ENCODE assay signal across 8 mouse cellular contexts in the genomic region with DNA sequence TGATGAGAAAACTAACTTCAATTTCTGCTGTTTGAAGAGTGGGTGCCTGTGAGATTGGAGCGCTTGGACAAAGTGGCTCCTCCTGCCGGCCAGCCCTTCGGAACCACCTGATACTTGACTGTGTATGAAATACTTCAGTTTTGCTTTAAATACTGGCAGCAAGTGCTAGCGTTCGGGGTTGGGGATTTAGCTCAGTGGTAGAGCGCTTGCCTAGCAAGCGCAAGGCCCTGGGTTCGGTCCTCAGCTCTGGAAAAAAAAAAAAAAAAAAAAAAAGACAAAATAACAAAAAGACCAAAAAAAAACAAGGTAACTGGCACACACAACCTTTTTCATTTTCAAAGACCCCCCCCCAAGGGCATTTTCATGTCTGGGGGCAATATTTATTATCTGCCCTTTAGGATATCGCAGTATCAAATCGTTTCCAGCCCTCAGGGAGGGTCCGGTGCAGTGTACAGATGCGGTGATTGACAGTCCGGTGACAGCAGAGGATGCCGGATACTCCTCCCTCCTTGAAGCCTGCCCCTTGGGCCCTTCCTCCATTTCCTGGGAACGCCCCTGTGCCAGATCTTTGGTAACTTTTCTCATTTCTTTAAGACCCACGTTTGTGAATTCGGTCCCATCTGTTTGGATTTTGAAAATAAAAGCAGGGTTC. TPM values are rescaled to one million over a fixed set of nuclear protein-coding genes. Genes with fewer than 3 reads are reported as not detected.
A peak's percentile ranks its signal among the peaks of the same experiment; 100 is the strongest.
DNase-seq lines count a peak whose midpoint lies in the region; ATAC-seq lines count a peak whose summit lies in the region.

No protein-coding gene starts in this region.

- H3K9ac ChIP-seq in embryonic facial prominence, embryonic 14.5 days (ENCODE audit: low read depth, low read length) = peak overlapping the region; percentile 80
- H3K9ac ChIP-seq in liver, embryonic 12.5 days = peak overlapping the region; percentile 81

- peak; percentile 92 for ATAC-seq in CD4-positive, CD25-positive, alpha-beta regulatory T cell, adult 4 months
- peak; percentile 91 for ATAC-seq in embryonic facial prominence, embryonic 14.5 days (ENCODE audit: low read depth)
- peak; percentile 91 for ATAC-seq in liver, embryonic 12.5 days

- H3K4me1 ChIP-seq in embryonic facial prominence, embryonic 14.5 days (ENCODE audit: control insufficient read depth, insufficient read depth, low read length) = 0 out of 2 replicates have a peak, but pooled peaks cover 4% of the 10 kb centered on the region
- H3K4me1 ChIP-seq in liver, embryonic 12.5 days = peaks cover 20% of the 10 kb centered on the region

- peak overlapping the region; percentile 77 for H3K27ac ChIP-seq in embryonic facial prominence, embryonic 14.5 days (replicated peaks; ENCODE audit: low read depth, low read length)
- H3K27ac ChIP-seq in liver, embryonic 12.5 days = peak overlapping the region; percentile 49; the same call in 1 of the 2 replicates

- H3K4me3 ChIP-seq in embryonic facial prominence, embryonic 14.5 days (ENCODE audit: low read depth, low read length) = peak overlapping the region; percentile 82
- H3K4me3 ChIP-seq in liver, embryonic 12.5 days = peak overlapping the region; percentile 84

- intact Hi-C loops in gastrocnemius, postnatal 36 days (cut with DNase I) = no loop called here

- H3K4me2 ChIP-seq in embryonic facial prominence, embryonic 14.5 days (ENCODE audit: low read depth, low read length) = peak overlapping the region; percentile 48
- H3K4me2 ChIP-seq in liver, embryonic 12.5 days = peak overlapping the region; percentile 91

- H3K36me3 ChIP-seq in embryonic facial prominence, embryonic 14.5 days (ENCODE audit: control insufficient read depth, insufficient read depth, low read length) = peaks cover 21% of the 10 kb centered on the region
- H3K36me3 ChIP-seq in liver, embryonic 12.5 days = peaks cover 25% of the 10 kb centered on the region

- WGBS in embryonic facial prominence, embryonic 14.5 days = 7% methylated on average over 17 of the region's 17 CpGs
- 6% methylated on average over 17 of the region's 17 CpGs for WGBS in liver, embryonic 12.5 days (ENCODE audit: insufficient replicate concordance)

- H3K9me3 ChIP-seq in embryonic facial prominence, embryonic 14.5 days (ENCODE audit: control insufficient read depth, low read length) = no peaks in the 10 kb centered on the region
- no peaks in the 10 kb centered on the region for H3K9me3 ChIP-seq in liver, embryonic 12.5 days (replicated peaks)

- no peaks in the 10 kb centered on the region for H3K27me3 ChIP-seq in embryonic facial prominence, embryonic 14.5 days (replicated peaks; ENCODE audit: control insufficient read depth, insufficient read depth, low read length)
- H3K27me3 ChIP-seq in liver, embryonic 12.5 days (replicated peaks) = peaks cover 6% of the 10 kb centered on the region; the same call in 1 of the 2 replicates

- peak; percentile 50 to 53 for DNase-seq in cerebellum, postnatal 10 days
- no peak for DNase-seq in cerebellum, postnatal 4 days (ENCODE audit: low spot score in 2 of 2)
- DNase-seq in embryonic facial prominence, embryonic 14.5 days (ENCODE audit: low spot score) = peak; percentile 88
- peak; percentile 63 for DNase-seq in induced T-regulatory cell, adult 2 months (ENCODE audit: low read depth)
- peak; percentile 87 for DNase-seq in right cerebral cortex, adult 18-20 months
- no peak for DNase-seq in gastrocnemius, postnatal 36 days

RNA-seq across cellular contexts. Expression of a gene that starts 0.5 kb away (rescaled TPM):
- polyA plus RNA-seq in CD4-positive, CD25-positive, alpha-beta regulatory T cell, adult 4 months (2017; shearing (Covaris generic)) = 10 to 100 TPM; 39.4 to 48.0 TPM
- polyA plus RNA-seq in embryonic facial prominence, embryonic 14.5 days (2014; fragmentation: Nextera tagmentation; extraction: Ambion mirVana) = 19.3 and 21.0 TPM in 2 replicates
- polyA plus RNA-seq in liver, embryonic 12.5 days (2016; fragmentation: Nextera tagmentation; extraction: Ambion mirVana) = 11.6 and 12.8 TPM in 2 replicates
- total RNA-seq in gastrocnemius, postnatal 36 days (2021) = 1 to 10 TPM; 6.8 to 7.2 TPM

RNA-seq across cellular contexts. Expression of a gene that starts 18.1 kb away (rescaled TPM):
- not detected for polyA plus RNA-seq in CD4-positive, CD25-positive, alpha-beta regulatory T cell, adult 4 months (2017; shearing (Covaris generic))
- polyA plus RNA-seq in embryonic facial prominence, embryonic 14.5 days (2014; fragmentation: Nextera tagmentation; extraction: Ambion mirVana) = 0.42 and 5.3 TPM in 2 replicates
- polyA plus RNA-seq in liver, embryonic 12.5 days (2016; fragmentation: Nextera tagmentation; extraction: Ambion mirVana) = not detected in 2 replicates
- total RNA-seq in gastrocnemius, postnatal 36 days (2021) = not detected

RNA-seq across cellular contexts. Expression of a gene that starts 25.3 kb away (rescaled TPM):
- under 1 TPM; 0.83 to 0.87 TPM for polyA plus RNA-seq in CD4-positive, CD25-positive, alpha-beta regulatory T cell, adult 4 months (2017; shearing (Covaris generic))
- polyA plus RNA-seq in embryonic facial prominence, embryonic 14.5 days (2014; fragmentation: Nextera tagmentation; extraction: Ambion mirVana) = 137 and 146 TPM in 2 replicates
- polyA plus RNA-seq in liver, embryonic 12.5 days (2016; fragmentation: Nextera tagmentation; extraction: Ambion mirVana) = 46.0 and 47.1 TPM in 2 replicates
- total RNA-seq in gastrocnemius, postnatal 36 days (2021) = 1 to 10 TPM; 5.2 to 7.4 TPM

Comparison
In these comparisons a context has a peak if more than half of its experiments do, and no peak if none do; other contexts are left out.
1. DNase-seq: peak in cerebellum, postnatal 10 days (2 of 2), embryonic facial prominence, embryonic 14.5 days (single experiment), induced T-regulatory cell, adult 2 months (single experiment) and right cerebral cortex, adult 18-20 months (single experiment); none in cerebellum, postnatal 4 days (0 of 2) and gastrocnemius, postnatal 36 days (0 of 2).
2. RNA of a gene that starts 25.3 kb away (polyA plus RNA-seq): 137 to 146 TPM in embryonic facial prominence, embryonic 14.5 days and 46.0 to 47.1 TPM in liver, embryonic 12.5 days; 0.83 to 0.87 TPM in CD4-positive, CD25-positive, alpha-beta regulatory T cell, adult 4 months; every median in the first group is over 10 times any median in the second.
3. Peak in every context shown above with its lines, with median percentiles within 50 percentile points of each other: ATAC-seq.